Mouse (Mus musculus) layer of hippocampus, postnatal 25 days (tissue): Measurements from ENCODE around the gene Slit3. TPM values are rescaled to one million over a fixed set of nuclear protein-coding genes. Genes with fewer than 3 reads are reported as not detected.

Source experiments
- DNase-seq, 2 experiments: peaks; one replicate each; pipeline ENCODE4 v3.0.0; 2022; ENCODE audit warnings: mixed read lengths in 2 of 2, low spot score in 1 of 2; ENCODE audit errors: extremely low spot score in 1 of 2
- total RNA-seq, 2 experiments: library from RNA; stranded (reverse); gene quantifications; 2 replicates each; pipeline ENCODE4 v1.2.3; 2021

Slit3 gene
- total RNA-seq, 2 experiments from 2014 or later = 86.6 to 115 TPM

DNA sequence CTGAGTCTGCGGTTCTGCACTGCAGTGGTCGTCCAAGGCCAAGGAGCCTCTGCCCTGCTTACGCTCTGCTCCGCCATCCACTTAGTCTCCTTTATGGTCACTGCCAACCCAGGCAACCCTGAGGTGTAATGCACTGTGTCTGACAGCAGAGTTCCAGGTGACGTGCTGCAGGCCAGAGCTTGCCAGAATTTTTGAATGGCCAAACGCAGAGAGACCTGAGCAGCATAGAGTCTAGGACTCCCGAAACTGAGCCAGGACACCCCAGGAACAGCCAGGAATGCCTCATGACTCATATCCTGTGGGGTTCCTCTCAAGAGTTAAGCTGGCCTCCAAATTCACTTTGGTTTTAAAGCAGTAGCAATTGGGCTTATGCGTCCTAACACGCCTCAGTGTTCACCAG lies 429.0 kb downstream of the Slit3 start:
- DNase-seq = no peak

DNA sequence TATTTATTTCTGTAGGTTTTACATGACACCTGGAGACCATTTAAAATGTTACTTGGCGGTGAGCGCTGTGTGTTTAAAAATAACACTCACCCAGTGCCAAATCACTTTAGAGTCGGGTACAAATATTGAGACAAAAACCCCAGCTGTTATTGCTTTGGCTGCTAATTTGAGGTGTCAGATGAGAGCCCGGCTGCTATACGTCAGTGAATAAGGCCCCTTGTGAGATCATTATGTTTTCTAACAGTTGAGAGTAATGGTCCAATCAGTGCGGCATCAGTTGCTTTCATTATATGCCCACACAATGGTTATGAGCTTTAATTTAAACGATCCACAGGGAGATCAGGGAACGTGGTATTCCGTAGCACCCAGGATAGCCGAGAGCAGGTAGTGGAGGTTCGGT lies 435.2 kb downstream of the Slit3 start:
- DNase-seq = no peak

DNA sequence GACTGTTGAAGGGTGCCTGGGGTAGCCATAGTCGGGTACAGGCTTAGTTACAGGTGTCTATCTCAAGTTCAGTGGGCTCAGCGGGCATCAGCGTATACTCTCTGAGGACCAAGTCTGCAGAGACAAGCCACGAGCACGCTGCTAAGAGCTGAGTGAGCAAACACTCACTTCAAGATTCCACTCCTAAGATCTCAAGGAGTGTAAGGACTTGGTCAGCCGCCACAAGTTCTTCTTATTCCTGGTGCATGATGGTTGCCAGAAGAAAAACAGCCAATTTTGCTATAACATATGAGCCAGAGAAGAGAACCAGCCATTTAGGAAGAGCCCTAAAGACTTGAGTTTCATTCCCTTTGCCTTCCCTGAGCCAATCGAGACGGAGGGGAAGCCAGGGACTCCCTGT lies 436.5 kb downstream of the Slit3 start:
- no peak for DNase-seq

DNA sequence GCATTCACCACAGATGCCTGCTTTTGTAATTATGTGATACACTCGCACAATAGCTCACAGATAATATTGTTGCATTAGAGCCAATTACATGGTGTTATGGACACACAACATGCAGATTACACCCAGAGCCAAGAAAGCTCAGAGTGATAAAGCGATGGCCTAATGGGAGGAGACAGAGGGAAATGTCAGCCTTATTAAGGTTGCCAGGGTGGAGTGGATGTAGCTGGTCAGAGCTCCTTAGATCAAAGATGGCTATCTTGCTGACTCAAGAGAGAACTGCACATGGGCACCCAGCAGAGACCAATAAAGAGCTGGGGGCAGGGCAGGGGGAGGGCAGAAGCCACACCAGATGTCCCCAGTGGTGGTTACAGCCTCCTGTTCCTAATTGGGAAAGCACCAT lies 437.3 kb downstream of the Slit3 start:
- no peak for DNase-seq

DNA sequence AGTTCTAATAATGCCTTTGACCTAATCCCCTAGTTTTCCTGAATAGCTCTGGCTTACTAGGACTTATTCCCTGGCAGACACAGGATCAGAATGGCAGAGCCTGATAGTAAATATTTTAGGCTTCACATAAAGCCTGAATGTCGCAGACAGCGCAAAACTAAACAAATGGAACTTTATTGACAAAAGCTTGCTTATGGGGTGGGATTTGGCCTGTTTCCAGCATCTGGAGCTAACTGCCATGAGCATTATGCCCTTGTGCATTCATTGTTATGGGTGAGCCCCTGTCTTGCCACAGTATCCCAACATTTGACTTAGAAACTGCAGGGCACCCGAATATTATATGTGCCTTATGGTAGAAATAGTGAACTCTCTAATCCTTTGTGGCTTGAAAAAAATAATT lies 438.4 kb downstream of the Slit3 start:
- DNase-seq = no peak

DNA sequence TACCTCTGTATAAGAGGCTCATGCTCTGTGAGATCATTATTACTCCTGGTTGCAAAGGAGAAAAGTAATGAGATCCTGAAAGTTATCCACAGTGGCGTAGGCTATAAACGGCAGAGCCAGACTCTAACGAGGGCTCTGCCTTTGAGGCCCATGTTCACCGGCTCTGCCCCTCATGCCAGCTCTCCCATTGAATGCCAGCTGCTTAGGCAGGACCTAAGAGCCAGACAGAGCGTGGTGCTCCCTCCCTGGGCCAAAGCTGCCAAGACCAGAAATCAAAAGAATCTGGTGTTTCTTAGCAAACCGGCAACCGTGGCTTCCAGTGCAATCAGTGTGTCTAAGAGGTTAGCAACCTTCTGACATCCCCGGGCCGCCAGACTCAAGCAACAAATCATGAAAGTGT lies 440.7 kb downstream of the Slit3 start:
- no peak for DNase-seq

DNA sequence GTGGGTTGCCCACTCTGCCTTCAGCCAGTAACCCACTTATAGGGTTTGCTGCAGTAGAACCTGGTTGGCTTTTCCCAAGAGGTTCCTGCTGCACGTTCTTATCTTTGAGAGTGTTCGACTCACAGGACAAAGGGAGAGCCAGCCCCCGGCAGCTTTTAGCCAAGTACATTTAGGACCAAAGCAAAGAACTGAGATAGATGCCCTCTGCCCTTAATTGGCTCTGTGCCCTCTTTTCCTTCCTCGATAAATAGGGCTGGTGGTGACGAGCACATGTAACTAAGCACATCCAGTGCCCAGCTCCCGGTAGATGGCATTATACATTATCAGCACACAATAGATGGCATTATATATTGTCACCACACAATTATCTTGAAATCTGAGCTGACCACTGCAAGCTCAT lies 444.3 kb downstream of the Slit3 start:
- no peak for DNase-seq

DNA sequence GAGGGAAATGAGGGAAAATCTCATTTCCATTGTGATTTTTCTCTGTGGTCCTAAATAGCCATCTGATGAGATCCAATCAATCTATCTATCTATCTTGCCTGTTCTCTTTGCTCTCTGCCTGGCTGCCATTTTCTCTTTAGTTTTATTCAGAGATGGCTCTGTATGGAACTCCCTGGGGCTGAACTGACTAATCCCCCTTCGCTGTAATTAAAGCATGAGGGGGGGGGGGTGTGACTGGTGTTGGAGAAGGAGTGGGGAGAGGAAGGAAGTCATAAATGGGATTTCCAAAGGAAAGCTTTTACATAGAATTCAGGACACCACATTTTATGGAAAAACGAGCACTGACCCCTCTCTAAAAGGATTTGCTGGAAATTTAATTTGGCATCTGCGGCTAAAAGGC lies 445.7 kb downstream of the Slit3 start:
- DNase-seq = no peak

DNA sequence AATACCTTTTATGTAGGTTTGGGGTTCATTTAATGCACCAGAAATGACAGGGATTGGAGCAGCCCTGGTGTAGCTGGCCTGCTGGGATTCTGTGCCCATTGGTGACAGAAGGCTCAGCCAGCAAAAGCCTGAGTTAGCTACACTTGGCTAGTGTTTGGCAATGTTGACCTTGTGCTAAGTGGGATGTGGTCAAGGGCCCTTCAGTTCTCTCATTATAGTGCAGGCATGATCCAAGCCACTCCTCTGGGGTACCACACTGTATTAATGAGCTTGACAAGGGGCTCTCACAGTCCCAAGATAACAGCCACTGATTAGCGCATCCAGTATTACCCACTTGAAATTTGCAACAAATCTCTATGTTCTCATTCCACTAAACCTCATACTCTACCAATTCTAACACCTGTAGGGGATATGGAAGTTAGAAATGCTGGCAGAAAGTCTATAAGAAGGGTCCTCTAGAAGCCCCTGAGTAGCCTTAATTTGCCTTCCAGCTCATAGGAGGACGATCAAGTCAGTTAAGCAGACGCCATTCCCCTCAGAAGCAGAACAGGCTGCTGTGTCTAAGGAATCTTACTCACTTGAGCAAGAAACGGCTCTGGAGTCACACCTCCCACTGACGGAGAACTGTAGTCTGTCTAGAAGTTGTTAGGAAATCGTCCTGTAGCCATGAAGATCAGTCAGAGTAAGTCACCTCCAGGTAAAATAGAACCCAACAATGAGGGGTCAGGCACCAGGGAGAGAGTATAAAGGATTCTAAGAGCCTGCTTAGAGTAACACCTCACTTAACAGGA lies 448.3 kb downstream of the Slit3 start:
- no peak for DNase-seq

DNA sequence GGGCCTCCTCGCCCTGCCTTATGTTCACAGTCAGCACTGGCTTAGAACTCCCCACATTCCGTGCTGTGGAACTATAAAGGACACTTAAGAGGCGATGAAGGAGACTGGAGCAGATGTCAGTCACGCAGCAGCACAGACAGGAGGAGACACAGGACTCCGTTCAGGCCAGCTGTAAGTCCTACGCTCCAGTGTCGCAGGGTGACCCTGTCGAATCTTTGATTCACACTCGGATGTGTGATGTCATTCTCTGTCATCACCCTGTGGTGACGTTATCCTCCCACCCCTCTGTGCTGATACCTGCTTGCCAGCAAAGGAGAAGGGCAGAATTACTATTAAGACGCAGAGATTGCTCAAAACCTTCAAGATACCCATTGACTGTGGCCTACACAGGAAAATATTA lies 448.9 kb downstream of the Slit3 start:
- DNase-seq = no peak

DNA sequence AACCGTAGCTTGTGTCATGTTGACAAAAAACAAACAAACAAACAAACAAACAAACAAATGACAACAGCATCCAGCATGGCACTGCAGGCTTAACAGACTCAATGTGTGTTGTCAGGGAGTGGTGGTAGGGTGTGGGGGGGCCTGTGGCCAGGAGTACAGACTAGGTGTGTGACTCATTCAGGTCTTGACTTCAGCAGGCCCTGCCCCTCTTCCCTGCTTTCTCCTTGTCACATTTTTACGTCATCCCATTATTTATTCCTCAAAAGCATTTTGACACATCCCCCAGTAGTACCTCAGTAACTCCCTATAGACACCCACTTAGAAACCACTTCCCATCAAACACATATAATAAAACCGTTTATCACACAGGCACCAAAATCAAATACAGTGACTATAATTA lies 450.9 kb downstream of the Slit3 start:
- no peak for DNase-seq

DNA sequence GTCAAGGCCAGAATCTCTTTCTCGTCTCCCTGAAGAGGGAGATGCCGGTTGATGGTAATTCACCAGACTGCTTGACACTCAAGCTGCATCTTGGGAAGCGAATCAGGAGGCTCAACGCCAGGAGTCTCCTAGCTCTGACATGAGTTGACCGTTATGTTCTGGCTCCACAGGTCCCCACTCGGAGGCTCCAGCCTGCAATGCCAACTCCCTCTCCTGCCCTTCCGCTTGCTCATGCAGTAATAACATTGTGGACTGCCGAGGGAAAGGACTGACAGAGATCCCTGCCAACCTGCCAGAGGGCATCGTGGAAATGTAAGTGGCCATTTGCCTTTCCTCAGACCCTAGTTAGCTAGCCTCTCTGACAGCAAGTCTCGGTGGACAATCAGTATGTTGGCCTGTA lies 457.8 kb downstream of the Slit3 start:
- no peak for DNase-seq

DNA sequence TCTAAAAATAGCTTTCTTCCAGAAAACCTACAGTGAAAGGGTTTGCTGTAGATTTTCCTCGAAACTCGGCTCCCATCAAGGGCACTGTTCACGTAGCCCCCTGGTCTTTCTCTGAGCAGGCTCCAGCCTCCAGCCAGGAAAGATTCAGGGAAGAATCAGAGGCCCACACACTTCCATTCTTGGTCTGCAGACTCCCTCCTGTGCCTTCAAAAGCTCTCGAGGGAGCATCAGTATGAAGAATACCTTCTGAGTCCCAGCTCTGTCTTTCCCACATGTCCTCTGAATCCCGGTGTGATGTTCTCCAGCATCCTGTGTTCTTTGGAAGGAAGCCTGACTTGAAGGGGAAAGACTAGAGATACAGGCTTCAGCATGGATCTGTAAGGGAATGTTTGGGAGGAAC lies 461.6 kb downstream of the Slit3 start:
- DNase-seq = no peak

DNA sequence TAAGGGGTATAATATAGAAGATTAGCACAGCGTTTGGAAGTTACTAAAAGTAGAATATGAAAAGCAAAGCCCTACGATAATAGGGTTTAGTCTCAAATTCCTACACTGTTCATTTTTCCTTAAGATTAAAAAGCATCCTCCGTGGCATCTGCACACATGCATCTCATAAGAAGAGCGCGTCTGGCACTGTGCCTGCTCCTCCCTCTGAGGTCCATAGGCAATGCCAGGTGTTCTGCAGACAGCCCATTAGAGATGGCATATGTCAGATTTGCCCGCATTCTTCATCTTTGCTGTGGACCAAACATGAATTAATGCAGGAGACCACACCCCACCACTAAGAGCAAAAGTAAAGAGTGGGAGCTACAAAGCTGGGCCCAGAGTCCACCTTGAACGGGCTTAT lies 462.6 kb downstream of the Slit3 start:
- DNase-seq = no peak

DNA sequence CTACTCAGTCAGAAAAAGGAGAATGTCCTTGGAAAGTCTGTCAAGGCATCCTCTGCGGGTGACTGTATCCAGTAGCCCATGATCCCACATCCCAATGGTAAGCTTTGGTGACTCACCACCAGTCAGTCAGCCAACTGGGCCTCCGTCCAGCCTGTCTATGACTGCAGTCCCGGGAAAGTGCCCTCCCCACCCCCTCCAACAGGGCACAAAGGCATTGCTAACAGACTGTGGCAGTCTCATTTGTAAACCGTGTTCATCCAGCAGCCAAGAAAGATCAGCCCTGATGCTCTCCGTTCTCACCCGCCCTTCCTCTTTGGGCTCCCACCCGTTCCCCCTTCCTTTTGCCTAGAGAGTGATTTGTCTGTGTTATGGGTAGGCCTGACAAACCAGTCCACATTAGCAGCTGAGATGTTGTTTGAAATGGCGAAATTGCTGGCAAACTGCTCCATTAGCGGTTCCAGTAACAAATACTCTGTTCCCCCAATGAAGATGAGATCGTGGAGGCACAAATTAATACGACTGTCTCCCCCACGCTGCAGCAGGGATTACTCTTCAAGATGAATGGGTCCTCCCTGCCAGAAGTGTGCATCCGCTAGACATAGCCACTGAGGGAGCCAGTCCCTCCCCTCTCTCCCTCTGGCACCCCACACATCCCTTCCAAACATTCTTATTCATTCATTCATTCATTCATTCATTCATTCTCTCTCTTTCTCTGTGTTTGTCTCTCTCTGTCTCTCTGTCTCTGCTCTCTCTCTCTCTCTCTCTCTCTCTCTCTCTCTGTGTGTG lies 466.3 kb downstream of the Slit3 start:
- DNase-seq = peak; percentile 46 to 72

DNA sequence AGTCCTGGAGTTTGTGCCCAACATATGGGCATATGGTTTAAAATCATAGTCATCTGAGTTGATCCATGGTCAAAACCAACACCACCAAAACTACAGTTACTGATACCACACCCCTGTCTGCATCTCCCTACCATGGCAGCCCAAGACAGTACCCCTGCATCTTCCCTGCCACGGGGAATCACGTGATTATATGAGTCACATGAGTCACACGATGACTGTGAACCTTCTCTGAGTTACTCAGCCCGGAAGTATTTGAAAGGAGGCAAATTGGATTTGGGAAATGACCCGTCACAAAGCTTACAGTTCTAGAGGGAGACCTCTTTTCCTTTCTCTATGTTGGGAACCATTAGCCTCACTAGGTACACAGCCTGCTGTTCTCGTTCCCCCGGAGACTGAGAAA lies 468.9 kb downstream of the Slit3 start:
- no peak for DNase-seq

DNA sequence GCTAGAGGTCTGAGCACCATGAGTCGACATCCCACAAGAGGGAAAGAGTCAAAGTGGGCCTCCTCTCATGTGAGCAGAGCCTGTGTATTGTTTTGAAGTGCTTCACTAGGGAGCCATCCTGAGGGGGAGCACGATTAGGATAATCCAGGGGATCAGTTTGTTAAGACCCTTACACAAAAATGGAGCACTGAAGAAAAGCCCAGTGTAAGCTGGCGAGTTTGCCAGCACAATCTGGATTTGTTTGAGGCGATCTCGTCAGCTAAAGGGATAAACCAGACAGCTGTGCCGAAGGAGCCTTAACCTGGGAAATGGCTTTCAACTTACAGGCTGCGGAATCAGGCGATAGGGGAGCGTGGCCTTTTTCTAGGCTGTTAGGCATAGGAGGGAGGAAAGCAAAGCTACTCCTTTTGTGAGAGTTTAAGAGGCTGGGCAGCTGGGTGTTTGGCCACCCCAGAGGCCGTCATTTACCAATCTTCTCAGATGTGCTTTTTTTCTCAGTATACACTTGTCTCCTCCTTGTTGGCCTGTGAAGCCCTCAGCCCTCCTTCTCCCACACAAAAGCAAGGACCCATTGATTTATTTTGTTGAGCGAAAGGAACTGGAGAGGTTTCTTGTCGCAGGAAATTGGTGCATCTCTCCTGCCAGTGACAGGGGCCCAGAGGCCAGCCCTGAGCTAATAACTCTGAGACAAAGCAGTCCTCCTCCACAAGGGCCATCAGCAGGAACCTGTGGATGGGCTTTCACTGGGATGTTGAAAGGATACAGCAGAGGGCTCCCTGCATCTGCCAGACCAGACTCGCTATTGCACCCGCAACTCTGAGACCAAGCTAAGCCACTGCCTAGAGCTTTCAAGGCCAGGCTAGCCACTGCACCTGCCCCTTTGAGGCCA lies 472.4 kb downstream of the Slit3 start:
- no peak for DNase-seq

DNA sequence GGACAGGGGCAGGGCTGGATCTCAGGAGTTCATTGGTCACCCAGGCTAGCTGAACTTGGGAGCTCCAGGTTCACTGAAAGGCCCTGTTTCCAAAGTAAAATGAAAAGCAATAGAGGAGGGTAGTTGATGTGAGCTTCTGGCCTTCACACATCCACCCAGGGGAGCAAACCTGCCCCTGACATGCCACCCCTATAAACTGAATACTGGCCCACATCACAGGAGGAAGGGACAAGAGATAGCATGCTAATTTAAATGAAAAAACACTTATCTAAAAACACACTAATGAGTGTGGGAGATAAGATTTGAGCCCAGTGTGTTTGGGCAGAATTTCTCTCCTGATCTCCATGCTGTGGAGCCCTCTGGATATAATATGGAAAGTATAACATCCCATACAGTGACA lies 475.0 kb downstream of the Slit3 start:
- no peak for DNase-seq

DNA sequence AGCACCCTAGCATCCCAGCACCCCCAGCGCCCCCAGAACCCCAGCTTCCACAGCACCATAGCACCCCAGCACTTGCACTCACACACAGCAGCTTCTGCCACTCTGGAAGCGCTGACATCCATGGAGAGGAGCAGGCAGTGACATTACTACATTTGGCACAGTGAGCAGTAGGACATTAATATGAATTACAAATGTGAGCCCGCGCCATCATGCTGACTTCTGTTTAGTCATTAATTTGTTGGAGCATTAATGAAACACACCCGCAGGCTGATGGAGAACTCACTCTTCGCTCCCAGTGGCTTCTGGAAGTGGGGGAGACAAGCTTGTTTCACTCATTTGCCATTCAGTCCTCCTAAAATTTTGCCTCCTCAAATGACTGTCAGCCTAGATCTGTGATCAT lies 476.9 kb downstream of the Slit3 start:
- no peak for DNase-seq

DNA sequence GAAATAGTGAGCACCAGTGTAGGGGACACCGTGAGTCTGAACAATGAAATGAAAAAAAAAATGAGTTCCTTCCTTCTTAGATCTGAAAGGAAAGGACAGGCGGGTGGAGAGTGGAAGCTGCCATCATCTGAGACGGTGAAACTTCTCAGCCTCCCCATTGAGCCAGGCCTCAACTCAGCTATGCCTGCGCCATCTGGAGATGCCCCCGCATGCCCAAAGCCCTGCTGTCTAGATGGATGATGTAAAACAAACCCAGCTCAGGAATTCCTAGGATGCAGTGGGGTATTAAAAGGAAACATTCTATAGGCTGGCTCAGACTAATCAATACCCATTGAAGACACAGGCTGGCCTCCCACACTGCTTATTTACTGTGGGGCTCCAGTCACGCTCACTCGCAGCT lies 477.7 kb downstream of the Slit3 start:
- no peak for DNase-seq

DNA sequence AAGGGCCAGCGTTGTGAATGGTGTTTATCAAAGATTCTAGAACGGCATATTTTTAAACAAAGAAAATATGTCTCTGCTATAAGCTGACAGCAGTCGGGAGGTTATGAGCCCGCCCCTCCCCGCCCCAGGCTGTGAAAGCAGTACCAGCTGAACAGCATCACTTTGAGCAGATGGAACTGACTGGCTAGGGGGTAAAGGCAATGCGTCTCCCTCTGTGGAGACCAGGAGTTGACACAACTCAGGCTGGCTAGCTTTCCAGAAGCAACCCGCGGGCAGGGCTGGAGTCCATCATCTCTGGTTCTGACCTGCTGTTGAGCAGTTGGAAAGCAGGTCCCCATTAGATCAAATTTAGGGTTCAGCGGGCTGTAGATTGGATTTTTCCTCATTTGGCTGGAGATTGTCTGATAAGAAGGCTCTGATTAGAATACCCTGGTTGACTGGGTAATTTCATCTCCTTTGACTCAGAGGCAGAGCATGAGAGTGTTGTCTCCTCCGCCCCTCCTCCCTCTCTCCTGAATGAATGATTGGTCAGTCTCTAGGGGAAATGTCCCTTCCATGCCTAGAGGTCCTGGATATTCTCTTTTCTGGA lies 480.7 kb downstream of the Slit3 start:
- DNase-seq = no peak
